Mouse (Mus musculus) adipocyte (in vitro differentiated cells): ENCODE measurements at regions not wholly inside any gene's neighbourhood (a gene's known extent, or its start where the extent isn't known, plus 50 kb on each side); places are given as distances from the start of the nearest gene placed in this dataset.
"Not testable (repeated sequence)": the region's sequence is repeated elsewhere in the genome, so short reads cannot be mapped to it uniquely, and the experiment has no call there.

Experiments
- DNase-seq: peaks from one replicate; pipeline ENCODE4 v3.0.0-alpha.2; 2016; ENCODE audit warnings: low spot score

DNA sequence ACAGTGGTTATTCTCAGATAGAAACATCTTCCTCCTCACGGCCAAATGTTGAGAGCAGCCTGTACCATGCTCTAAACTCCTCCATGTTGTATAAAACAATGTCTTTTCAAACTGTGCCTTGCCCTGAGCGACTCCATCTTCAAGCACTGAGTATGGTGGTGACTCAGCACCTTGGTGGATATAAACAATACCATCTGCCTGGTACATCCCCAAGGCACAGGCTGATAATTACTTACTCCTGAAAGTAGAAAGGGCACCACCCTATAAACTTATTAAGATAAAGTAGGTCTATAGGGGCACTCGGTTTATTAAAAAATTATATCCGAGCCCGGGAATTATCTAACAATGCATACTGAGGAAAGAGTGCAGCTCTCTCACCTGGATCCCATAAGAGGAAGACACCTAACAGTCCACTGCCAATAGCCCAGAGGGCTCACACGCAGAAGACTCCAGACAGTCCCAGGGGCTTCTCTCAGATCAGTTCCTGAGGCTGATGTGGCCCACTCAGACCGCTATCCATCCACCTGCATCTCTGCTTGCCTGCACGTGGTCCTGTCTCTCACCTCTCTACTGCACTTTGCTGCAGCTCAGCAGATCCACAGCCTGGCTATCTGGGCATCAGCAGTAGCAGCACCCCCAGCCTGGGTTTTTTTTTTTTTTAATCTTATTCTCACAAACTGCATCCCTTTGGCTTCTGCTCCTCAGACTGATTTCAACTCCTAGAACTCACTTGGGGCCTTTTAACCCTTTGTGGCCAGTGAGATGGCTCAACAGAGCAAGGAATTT is 109.7 kb upstream of the Dlg1 start:
- DNase-seq = no peak

DNA sequence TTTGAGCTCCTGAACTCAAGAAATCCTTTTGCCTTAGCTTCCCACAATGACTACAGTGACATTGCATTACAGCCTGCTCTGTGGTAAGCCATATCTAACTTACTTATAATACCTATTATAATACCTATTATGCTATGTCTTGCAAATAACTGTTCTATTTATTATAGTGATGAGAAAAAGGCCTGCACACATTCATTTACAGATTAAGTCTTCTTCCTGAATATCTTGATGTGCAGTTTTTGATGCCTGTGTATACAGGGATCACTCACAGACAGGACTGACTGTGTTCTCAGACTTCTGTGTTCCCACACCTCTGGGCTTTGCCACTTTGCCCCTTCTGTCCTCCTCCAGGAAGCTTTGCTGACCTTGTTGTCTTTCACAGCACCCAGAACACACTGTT is 102.8 kb upstream of the Dlg1 start:
- DNase-seq = no peak

- no peak for DNase-seq
Measured at GRCm38 (mm10) chr16:31564926-31565325, 98.3 kb upstream of the Dlg1 start.

- DNase-seq = no peak
Measured at GRCm38 (mm10) chr16:31568316-31568715, 94.9 kb upstream of the Dlg1 start.

GRCm38 (mm10) chr16:31569871-31570270 is 93.4 kb upstream of the Dlg1 start:
- no peak for DNase-seq

- DNase-seq = peak; percentile 64
Measured at GRCm38 (mm10) chr16:31570311-31571139, 92.7 kb upstream of the Dlg1 start.

- not testable (repeated sequence) for DNase-seq
Measured at GRCm38 (mm10) chr16:31573833-31574232, 89.4 kb upstream of the Dlg1 start.

DNA sequence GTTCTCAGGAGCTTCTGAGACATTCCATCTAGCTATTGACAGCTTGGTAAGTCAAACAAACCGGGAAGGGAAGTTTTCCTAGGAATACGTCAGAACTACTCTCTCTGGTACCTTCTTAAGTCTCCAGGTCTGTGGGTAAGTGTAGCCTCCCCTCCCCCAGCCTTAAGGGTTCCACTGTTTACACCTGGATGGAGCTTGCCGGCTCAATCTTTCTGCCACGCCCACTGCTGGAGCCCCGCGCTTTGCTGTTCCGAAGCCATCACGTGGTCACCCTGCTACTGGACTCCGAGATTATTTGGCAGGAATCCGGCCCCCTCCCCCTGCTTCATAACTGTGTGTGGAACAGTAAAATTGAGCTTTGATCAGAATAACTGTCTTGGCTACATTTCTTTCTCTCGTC is 87.6 kb upstream of the Dlg1 start:
- DNase-seq = not testable (repeated sequence)

- DNase-seq = no peak
Measured at GRCm38 (mm10) chr16:31576422-31576821, 86.8 kb upstream of the Dlg1 start.

DNA sequence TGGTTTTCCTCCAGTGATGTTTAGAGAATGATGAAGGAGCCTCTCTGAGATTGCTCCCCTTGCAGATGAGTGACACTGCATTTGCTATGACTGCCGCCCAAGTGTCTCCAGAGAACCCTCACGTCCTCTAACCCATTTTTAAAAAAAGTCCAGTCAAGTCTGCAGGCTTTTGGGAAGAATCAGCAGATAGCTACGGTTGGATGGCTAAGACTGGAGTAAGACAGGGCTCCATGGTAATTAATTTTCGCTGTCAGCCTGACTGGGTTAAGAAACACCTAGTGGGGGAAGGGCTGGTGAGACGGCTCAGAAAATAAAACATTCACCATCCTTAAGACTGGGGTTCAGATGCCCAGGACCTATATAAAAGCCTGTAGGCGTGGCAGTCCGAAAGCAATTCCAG is 85.9 kb upstream of the Dlg1 start:
- no peak for DNase-seq

DNA sequence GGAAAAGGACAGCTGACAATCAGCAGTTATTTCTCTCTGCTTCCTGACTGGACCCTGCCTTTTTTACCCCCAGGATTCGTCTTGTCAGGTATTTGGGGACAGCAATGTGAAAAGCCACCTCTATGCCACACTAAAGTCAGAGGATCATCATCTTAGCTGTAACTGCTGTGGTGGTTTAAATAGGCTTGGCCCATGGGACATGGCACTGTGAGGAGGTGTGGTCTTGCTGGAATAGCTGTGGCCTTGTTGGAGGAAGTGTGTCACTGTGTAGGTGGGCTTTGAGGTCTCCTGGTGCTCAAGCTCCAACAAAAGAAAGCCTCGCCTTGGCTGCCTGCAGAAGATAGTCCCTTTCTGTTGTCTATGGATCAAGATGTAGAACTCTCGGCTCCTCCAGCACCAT is 83.9 kb upstream of the Dlg1 start:
- DNase-seq = no peak

DNA sequence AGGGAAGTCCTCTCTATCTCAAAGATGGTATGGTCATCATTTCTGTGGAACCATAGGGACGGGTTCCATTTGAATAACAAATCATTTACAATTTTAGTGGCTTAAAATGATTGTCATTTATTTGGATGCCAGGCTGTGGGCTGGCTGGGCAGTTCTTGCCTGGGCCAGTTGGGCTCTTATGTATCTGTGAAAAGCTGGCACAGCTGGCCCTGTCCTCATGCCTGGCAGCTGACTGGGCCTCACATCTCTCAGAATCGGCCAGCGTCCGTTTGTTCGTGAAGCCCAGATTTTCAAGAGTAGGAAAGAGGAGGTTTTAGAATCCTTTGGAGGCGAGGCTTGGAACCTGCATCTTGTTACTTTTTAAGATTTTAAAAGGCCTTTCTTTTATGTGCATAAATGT is 82.5 kb upstream of the Dlg1 start:
- DNase-seq = no peak

- no peak for DNase-seq
Measured at GRCm38 (mm10) chr16:31582885-31583284, 80.4 kb upstream of the Dlg1 start.

DNA sequence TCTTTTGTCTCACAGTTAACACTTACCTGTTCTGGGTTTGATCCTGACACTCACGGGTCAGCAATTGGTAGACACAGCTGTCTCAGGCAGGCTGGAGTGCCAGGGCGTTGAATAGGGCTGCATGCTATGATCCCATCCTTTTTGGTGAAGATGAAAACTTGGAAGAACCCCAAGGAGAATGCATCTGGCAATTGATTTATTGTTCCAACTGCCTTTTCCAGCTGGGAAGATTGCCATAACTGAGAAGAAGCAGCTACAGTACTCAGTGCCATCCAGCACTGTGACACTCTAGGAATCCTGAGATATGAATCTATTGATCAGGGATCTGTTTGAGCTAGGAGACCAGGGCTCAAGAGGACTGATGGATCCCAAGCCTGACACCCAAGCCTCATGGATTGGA is 79.6 kb upstream of the Dlg1 start:
- DNase-seq = peak; percentile 51

DNA sequence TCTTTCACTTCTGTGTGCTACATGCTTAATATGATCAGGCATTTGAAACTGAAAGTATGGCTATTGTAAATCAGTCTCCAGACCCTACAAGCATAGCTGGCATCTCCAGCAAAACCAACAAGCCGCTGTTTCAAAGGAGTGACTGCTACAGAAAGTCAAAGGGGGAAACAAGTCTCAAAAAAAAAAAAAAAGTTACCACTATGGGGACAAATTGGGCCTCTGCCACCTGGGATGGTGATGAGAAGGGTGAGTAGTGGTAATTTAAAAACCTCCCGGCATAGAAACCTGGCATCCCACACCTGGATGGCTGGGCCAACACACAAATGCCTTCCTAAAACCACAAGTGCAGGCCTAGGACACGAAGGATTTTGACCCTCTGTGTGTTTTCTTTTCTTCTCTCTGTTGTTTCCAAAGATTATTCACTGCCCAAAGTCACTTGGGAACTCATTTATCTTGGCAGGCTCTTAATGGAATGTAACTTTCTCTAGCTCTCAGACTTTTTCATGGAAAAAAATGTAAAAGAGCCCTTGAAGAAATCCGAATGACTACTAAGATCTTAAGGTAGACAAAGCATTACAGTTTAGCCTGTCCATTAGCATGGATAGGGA is 78.9 kb upstream of the Dlg1 start:
- peak; percentile 72 for DNase-seq

DNA sequence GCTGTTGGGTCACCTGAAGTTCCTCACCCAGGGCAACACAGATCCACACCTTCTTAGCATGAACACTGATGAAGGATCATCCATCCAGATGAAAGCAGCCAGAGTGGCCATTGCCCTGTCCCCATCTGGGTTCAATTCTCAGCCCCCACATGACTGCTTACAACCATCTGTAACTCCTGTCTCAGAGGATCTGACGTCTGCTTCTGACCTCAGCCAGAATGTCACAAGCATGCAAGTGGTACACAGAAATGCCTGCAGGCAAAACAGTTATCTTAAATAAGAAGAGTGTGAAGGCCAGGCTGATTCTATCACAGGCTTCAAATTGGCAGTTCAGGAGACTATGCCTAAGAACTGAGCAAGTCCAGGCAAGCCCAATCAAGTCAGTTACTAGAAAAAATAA is 76.2 kb upstream of the Dlg1 start:
- no peak for DNase-seq

GRCm38 (mm10) chr16:31589576-31589975 is 73.7 kb upstream of the Dlg1 start:
- peak; percentile 87 for DNase-seq

- no peak for DNase-seq
Measured at GRCm38 (mm10) chr16:31591565-31591964, 71.7 kb upstream of the Dlg1 start.

GRCm38 (mm10) chr16:31592014-31592871 is 71.0 kb upstream of the Dlg1 start:
- peak; percentile 90 for DNase-seq

GRCm38 (mm10) chr16:31592973-31593683 is 70.1 kb upstream of the Dlg1 start:
- peak; percentile 84 for DNase-seq

GRCm38 (mm10) chr16:31597965-31598364 is 65.3 kb upstream of the Dlg1 start:
- no peak for DNase-seq
